Mouse (Mus musculus) liver, embryonic 14.5 days (tissue): ENCODE results near the gene Pam.

Experiments
- CTCF ChIP-seq: IDR thresholded peaks from 2 replicates; pipeline ENCODE4 v1.5.1; 2016; ENCODE audit warnings: antibody characterized with exemption, low read depth, control low read depth
- EP300 ChIP-seq: IDR thresholded peaks from 2 replicates; pipeline ENCODE4 v1.6.1; 2016; ENCODE audit warnings: antibody characterized with exemption, low read depth

- TF ChIP-seq CTCF (no peak), EP300 (no peak)
These were observed 15.0 kb downstream of the Pam start for GRCm38 (mm10) chr1:98080431-98080830.
